Mouse (Mus musculus): ENCODE measurements around the gene Scarb2. TPM values are rescaled to one million over a fixed set of nuclear protein-coding genes. Genes with fewer than 3 reads are reported as not detected.
A peak's percentile ranks its signal among the peaks of the same experiment; 100 is the strongest.

Scarb2 gene
- polyA plus RNA-seq, 1 experiment from 2014 or later: 4.2 TPM

GRCm38 (mm10) chr5:92398153-92398552, 108.5 kb downstream of the Scarb2 start:
- Histone ChIP-seq H3K27me3 (replicated peaks) (peaks cover 10% of the 10 kb centered on the region), H3K4me2 (no peak overlapping the region), H3K9me3 (replicated peaks) (no peaks in the 10 kb centered on the region), H3K9ac (no peak overlapping the region), H3K4me1 (peaks cover 51% of the 10 kb centered on the region), H3K27ac (no peak overlapping the region), H3K36me3 (no peaks in the 10 kb centered on the region), H3K4me3 (no peak overlapping the region)
- 22% methylated on average over 5 of the region's 5 CpGs for WGBS (ENCODE audit: insufficient replicate concordance)
- peak; percentile 68 for ATAC-seq

GRCm38 (mm10) chr5:92396476-92396875, 110.2 kb downstream of the Scarb2 start:
- Histone ChIP-seq H3K4me1 (peaks cover 62% of the 10 kb centered on the region), H3K27me3 (replicated peaks) (peaks cover 27% of the 10 kb centered on the region), H3K27ac (peak overlapping the region; percentile 75), H3K9me3 (replicated peaks) (no peaks in the 10 kb centered on the region), H3K4me3 (no peak overlapping the region), H3K4me2 (peak overlapping the region; percentile 34), H3K9ac (0 out of 2 replicates have a peak overlapping the region, but pooled peaks have one; percentile 6), H3K36me3 (no peaks in the 10 kb centered on the region)
- 28% methylated on average over 6 of the region's 6 CpGs for WGBS (ENCODE audit: insufficient replicate concordance)
- ATAC-seq: peak; percentile 93

GRCm38 (mm10) chr5:92395764-92396163, 110.9 kb downstream of the Scarb2 start:
- Histone ChIP-seq H3K9me3 (replicated peaks) (no peaks in the 10 kb centered on the region), H3K9ac (no peak overlapping the region), H3K4me3 (no peak overlapping the region), H3K27me3 (replicated peaks) (peaks cover 34% of the 10 kb centered on the region), H3K4me2 (peak overlapping the region; percentile 34), H3K36me3 (no peaks in the 10 kb centered on the region), H3K27ac (peak overlapping the region; percentile 75), H3K4me1 (peaks cover 62% of the 10 kb centered on the region)
- 32% methylated on average over 3 of the region's 3 CpGs for WGBS (ENCODE audit: insufficient replicate concordance)
- peak; percentile 4; the same call in 1 of the 2 replicates for ATAC-seq

GRCm38 (mm10) chr5:92393863-92394262, 112.8 kb downstream of the Scarb2 start:
- WGBS (ENCODE audit: insufficient replicate concordance): 28% methylated on average over 10 of the region's 10 CpGs
- Histone ChIP-seq H3K4me1 (peaks cover 62% of the 10 kb centered on the region), H3K27ac (no peak overlapping the region), H3K4me3 (no peak overlapping the region), H3K9ac (no peak overlapping the region), H3K36me3 (no peaks in the 10 kb centered on the region), H3K9me3 (replicated peaks) (no peaks in the 10 kb centered on the region), H3K4me2 (peak overlapping the region; percentile 64), H3K27me3 (replicated peaks) (peaks cover 53% of the 10 kb centered on the region)
- ATAC-seq: peak; percentile 61

- H3K27me3 ChIP-seq (replicated peaks): peaks cover 62% of the 10 kb centered on the region
- no peak overlapping the region for H3K9ac ChIP-seq
- no peak for ATAC-seq
- H3K36me3 ChIP-seq: no peaks in the 10 kb centered on the region
- H3K4me2 ChIP-seq: peak overlapping the region; percentile 64
- no peak overlapping the region for H3K27ac ChIP-seq
- H3K4me3 ChIP-seq: peak overlapping the region; percentile 33
- 30% methylated on average over 18 of the region's 18 CpGs for WGBS (ENCODE audit: insufficient replicate concordance)
- no peaks in the 10 kb centered on the region for H3K9me3 ChIP-seq (replicated peaks)
- peaks cover 50% of the 10 kb centered on the region for H3K4me1 ChIP-seq
Measured at GRCm38 (mm10) chr5:92392542-92392941, 114.1 kb downstream of the Scarb2 start.

Small RNA genes lying within 50 kb of the gene (microRNA-seq; reads per million reads assigned to microRNA genes)
- not detected for gene Mir6415

Other genes with a start within 250 kb of the Scarb2 start
- gene Naaa, start 228.7 kb downstream of the Scarb2 start, polyA plus RNA-seq (2016; fragmentation: Nextera tagmentation; extraction: Ambion mirVana): 3.0 TPM in 2 replicates
- 35.1 and 36.3 TPM in 2 replicates for gene Sdad1, start 196.4 kb downstream of the Scarb2 start, polyA plus RNA-seq (2016; fragmentation: Nextera tagmentation; extraction: Ambion mirVana)
- gene Cxcl9, start 178.8 kb downstream of the Scarb2 start, polyA plus RNA-seq (2016; fragmentation: Nextera tagmentation; extraction: Ambion mirVana): not detected in 2 replicates
- gene Art3, start 175.0 kb downstream of the Scarb2 start, polyA plus RNA-seq (2016; fragmentation: Nextera tagmentation; extraction: Ambion mirVana): 0.78 and 1.0 TPM in 2 replicates
- gene Cxcl10, start 157.9 kb downstream of the Scarb2 start, polyA plus RNA-seq (2016; fragmentation: Nextera tagmentation; extraction: Ambion mirVana): 6.6 and 6.7 TPM in 2 replicates
- gene Nup54, start 71.6 kb downstream of the Scarb2 start, polyA plus RNA-seq (2016; fragmentation: Nextera tagmentation; extraction: Ambion mirVana): 49.0 and 49.2 TPM in 2 replicates
- 0.69 and 0.88 TPM in 2 replicates for gene Fam47e, start 48.2 kb upstream of the Scarb2 start, polyA plus RNA-seq (2016; fragmentation: Nextera tagmentation; extraction: Ambion mirVana)
- 5.3 and 5.5 TPM in 2 replicates for gene Stbd1, start 96.2 kb upstream of the Scarb2 start, polyA plus RNA-seq (2016; fragmentation: Nextera tagmentation; extraction: Ambion mirVana)
- gene Ccdc158, start 168.4 kb upstream of the Scarb2 start, polyA plus RNA-seq (2016; fragmentation: Nextera tagmentation; extraction: Ambion mirVana): 0.17 and 0.23 TPM in 2 replicates
- 0.92 and 1.2 TPM in 2 replicates for gene Shroom3, start 176.6 kb upstream of the Scarb2 start, polyA plus RNA-seq (2016; fragmentation: Nextera tagmentation; extraction: Ambion mirVana)

All from liver, embryonic 12.5 days (tissue).